Mouse (Mus musculus): Measurements from ENCODE around the gene Add3. TPM values are rescaled to one million over a fixed set of nuclear protein-coding genes. Genes with fewer than 3 reads are reported as not detected.

Add3 gene
- total and polyA plus RNA-seq, 3 experiments: 16.3 to 18.4 (median 16.4) TPM

- no peak overlapping the region for H3K27ac ChIP-seq (ENCODE audit: insufficient read depth, low read depth)
- no peak overlapping the region for H3K4me3 ChIP-seq (replicated peaks in 1 of 3; ENCODE audit: low read depth in 2 of 3, low read length in 2 of 3, poor library complexity in 1 of 3)
- no peaks in the 10 kb centered on the region for H3K4me1 ChIP-seq (ENCODE audit: control insufficient read depth in 1 of 2, insufficient read depth in 2 of 2)
- H3K9me3 ChIP-seq (replicated peaks; ENCODE audit: low read length): no peaks in the 10 kb centered on the region
- DNase-seq (ENCODE audit: extremely low read depth): no peak
- no peak overlapping the region for H3K4me2 ChIP-seq (ENCODE audit: insufficient read depth, low read depth, poor library complexity, severe bottlenecking)
- dilution Hi-C loops (cut with MboI; ENCODE audit: extremely low pct_ligation_motif_present, extremely low pct_unique_long_range_greater_than_20kb, low sequenced_read_pairs): no loop called here
- TF ChIP-seq HCFC1 (IDR thresholded peaks at IDR 0.05; ENCODE audit: low read depth, low read length): no peak
- no peak for TF ChIP-seq MXI1 (IDR thresholded peaks at IDR 0.05; ENCODE audit: low read depth, low read length)
- no peak for TF ChIP-seq E2F4 (IDR thresholded peaks at IDR 0.05; ENCODE audit: insufficient replicate concordance, low read depth, low read length)
- TF ChIP-seq KAT2A (IDR thresholded peaks at IDR 0.05; ENCODE audit: insufficient replicate concordance, low read length): no peak
- no peak for TF ChIP-seq MAZ (IDR thresholded peaks at IDR 0.05; ENCODE audit: low read depth, low read length)
- no peak for TF ChIP-seq MAFK (IDR thresholded peaks at IDR 0.05; ENCODE audit: insufficient replicate concordance, low read length)
- no peak for TF ChIP-seq JUND (conservative IDR thresholded peaks at IDR 0.05; ENCODE audit: low read depth, low read length)
- TF ChIP-seq ETS1 (conservative IDR thresholded peaks at IDR 0.05; ENCODE audit: low read depth, low read length): no peak
- TF ChIP-seq POLR2AphosphoS2 (IDR thresholded peaks at IDR 0.05; ENCODE audit: low read depth, low read length): no peak
- no peak for TF ChIP-seq ZC3H11A (IDR thresholded peaks at IDR 0.05; ENCODE audit: low read depth, low read length)
- in situ Hi-C loops (cut with MboI; ENCODE audit: low pct_ligation_motif_present, low pct_unique_long_range_greater_than_20kb, low sequenced_read_pairs): no loop called here
- no peaks in the 10 kb centered on the region for H3K27me3 ChIP-seq (replicated peaks)
- no peaks in the 10 kb centered on the region for H3K36me3 ChIP-seq (replicated peaks in 1 of 2; ENCODE audit: control insufficient read depth in 1 of 2, insufficient read depth in 1 of 2, low read length in 1 of 2)
- H3K9ac ChIP-seq (ENCODE audit: insufficient read depth, low read depth): no peak overlapping the region
- no peaks in the 10 kb centered on the region for H3K79me2 ChIP-seq (replicated peaks; ENCODE audit: control insufficient read depth, extremely low read depth, insufficient read depth, poor library complexity, severe bottlenecking)
These were observed 34.7 kb upstream of the Add3 start for GRCm38 (mm10) chr19:53105374-53106090.

- DNase-seq (ENCODE audit: extremely low read depth): peak; percentile 45
- Histone ChIP-seq H3K4me3 (replicated peaks in 1 of 3; ENCODE audit: low read depth in 2 of 3, low read length in 2 of 3, poor library complexity in 1 of 3) (no peak overlapping the region), H3K4me1 (ENCODE audit: control insufficient read depth in 1 of 2, insufficient read depth in 2 of 2) (no peaks in the 10 kb centered on the region), H3K9ac (ENCODE audit: insufficient read depth, low read depth) (no peak overlapping the region), H3K79me2 (replicated peaks; ENCODE audit: control insufficient read depth, extremely low read depth, insufficient read depth, poor library complexity, severe bottlenecking) (no peaks in the 10 kb centered on the region), H3K27me3 (replicated peaks) (no peaks in the 10 kb centered on the region), H3K4me2 (ENCODE audit: insufficient read depth, low read depth, poor library complexity, severe bottlenecking) (no peak overlapping the region; the same call in 1 of the 2 replicates), H3K27ac (ENCODE audit: insufficient read depth, low read depth) (no peak overlapping the region), H3K9me3 (replicated peaks; ENCODE audit: low read length) (no peaks in the 10 kb centered on the region), H3K36me3 (replicated peaks in 1 of 2; ENCODE audit: control insufficient read depth in 1 of 2, insufficient read depth in 1 of 2, low read length in 1 of 2) (no peaks in the 10 kb centered on the region)
- in situ Hi-C loops (cut with MboI; ENCODE audit: low pct_ligation_motif_present, low pct_unique_long_range_greater_than_20kb, low sequenced_read_pairs): no loop called here
- dilution Hi-C loops (cut with MboI; ENCODE audit: extremely low pct_ligation_motif_present, extremely low pct_unique_long_range_greater_than_20kb, low sequenced_read_pairs): no loop called here
- TF ChIP-seq POLR2AphosphoS2 (IDR thresholded peaks at IDR 0.05; ENCODE audit: low read depth, low read length) (no peak), ZMIZ1 (IDR thresholded peaks at IDR 0.05; ENCODE audit: low read depth, low read length) (no peak), USF2 (conservative IDR thresholded peaks at IDR 0.05; ENCODE audit: low read depth, low read length) (no peak), EP300 (IDR thresholded peaks at IDR 0.05; ENCODE audit: low read length) (no peak), MAFK (IDR thresholded peaks at IDR 0.05; ENCODE audit: insufficient replicate concordance, low read length) (no peak), JUND (conservative IDR thresholded peaks at IDR 0.05; ENCODE audit: low read depth, low read length) (no peak), TBP (conservative IDR thresholded peaks at IDR 0.05; ENCODE audit: low read depth, low read length) (no peak), UBTF (IDR thresholded peaks at IDR 0.05; ENCODE audit: low read depth, low read length) (no peak), E2F4 (IDR thresholded peaks at IDR 0.05; ENCODE audit: insufficient replicate concordance, low read depth, low read length) (no peak), POLR2A (IDR thresholded peaks at IDR 0.05; ENCODE audit: low read depth, low read length) (no peak), ZC3H11A (IDR thresholded peaks at IDR 0.05; ENCODE audit: low read depth, low read length) (no peak), MAX (IDR thresholded peaks at IDR 0.05; ENCODE audit: low read length) (no peak), USF1 (IDR thresholded peaks at IDR 0.05; ENCODE audit: low read depth, low read length) (no peak), MEF2A (IDR thresholded peaks at IDR 0.05; ENCODE audit: borderline replicate concordance, low read depth, low read length) (no peak), NELFE (IDR thresholded peaks at IDR 0.05; ENCODE audit: low read depth, low read length) (no peak), RAD21 (IDR thresholded peaks at IDR 0.05; ENCODE audit: low read depth, low read length) (peak; percentile 65), CTCF (conservative IDR thresholded peaks at IDR 0.05 in 1 of 2, IDR thresholded peaks at IDR 0.05 in 1 of 2; ENCODE audit: low read depth in 2 of 2, low read length in 2 of 2) (peak; percentile 8 to 69; a peak in 2 of 4 replicates), TCF12 (IDR thresholded peaks at IDR 0.05; ENCODE audit: low read depth, low read length) (no peak), SMC3 (IDR thresholded peaks at IDR 0.05; ENCODE audit: low read depth, low read length) (peak; percentile 66)
These were observed 33.3 kb upstream of the Add3 start for GRCm38 (mm10) chr19:53106952-53107351.
